Mouse (Mus musculus) hematopoietic stem cell, adult 5-6 weeks (primary cell): ENCODE results near the gene Gabrb3. TPM values are rescaled to one million over a fixed set of nuclear protein-coding genes. Genes with fewer than 3 reads are reported as not detected.
A peak's percentile ranks its signal among the peaks of the same experiment; 100 is the strongest.

Experiments used
- ATAC-seq, 2 experiments: fragments of 125-278 bp in 1 of 2; replicated peaks in 1 of 2; 2 replicates each; pipeline ENCODE4 v1.8.0; 2016 to 2017; ENCODE audit warnings: inconsistent platforms in 2 of 2, mild to moderate bottlenecking in 2 of 2, moderate number of reproducible peaks in 2 of 2, low read depth in 1 of 2, moderate TSS enrichment in 1 of 2; ENCODE audit not compliant: low FRiP score in 2 of 2, poor library complexity in 2 of 2, severe bottlenecking in 2 of 2, insufficient read depth in 1 of 2, low TSS enrichment in 1 of 2
- total RNA-seq: library from RNA; stranded (forward); fragments of 172-1452, 232-1000 nt; gene quantifications from 2 replicates; pipeline ENCODE4 v1.2.3, GENCODE M21; 2017

Gabrb3 gene
- total RNA-seq, 1 experiment from 2014 or later: not detected

DNA sequence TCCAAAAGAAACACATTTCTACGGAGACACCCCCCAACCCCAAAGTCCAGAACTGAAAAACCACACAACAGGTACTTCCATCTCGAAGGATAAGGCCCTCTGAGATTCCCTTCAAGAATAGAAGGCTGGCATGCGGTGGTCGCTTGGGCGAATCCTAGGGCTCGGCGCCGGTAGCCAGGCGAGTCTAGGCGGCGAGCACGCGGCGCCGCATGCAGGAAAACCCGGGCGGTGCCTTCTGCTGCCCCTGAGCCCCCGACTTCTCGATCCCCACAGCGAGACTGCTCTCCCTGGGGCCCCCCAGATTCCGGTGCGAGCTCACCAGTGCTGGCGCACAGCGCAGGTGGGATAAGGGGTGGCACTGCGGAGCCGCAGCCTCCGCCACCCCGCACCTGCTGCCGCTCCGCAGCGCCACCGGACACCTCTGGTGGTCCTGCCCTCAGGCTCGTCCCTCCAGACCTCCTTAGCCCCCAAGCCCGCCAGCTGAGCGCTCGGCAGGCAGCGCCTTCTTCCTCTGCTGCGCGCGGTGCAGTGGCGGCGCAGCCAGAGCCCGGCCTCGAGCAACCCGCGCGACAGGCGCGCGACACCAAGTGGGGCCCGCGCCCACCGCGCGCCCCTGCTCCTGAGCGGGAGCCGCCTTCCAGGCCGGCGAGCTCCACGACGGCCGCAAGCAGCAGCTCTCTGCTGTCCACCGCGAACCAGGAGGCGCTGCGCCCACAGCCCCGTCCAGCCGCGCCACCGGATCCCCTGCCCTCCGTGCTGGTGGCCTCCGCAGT lies 89.6 kb downstream of the Gabrb3 start:
- no peak for ATAC-seq

GRCm38 (mm10) chr7:57509681-57510141 lies 90.2 kb downstream of the Gabrb3 start, which contains the start of gene Gabra5:
Gene Gabra5, minus strand, starts transcription at chr7:57510059.
- no peak for ATAC-seq

- ATAC-seq: no peak
Measured at GRCm38 (mm10) chr7:57512955-57513354, 93.5 kb downstream of the Gabrb3 start.

GRCm38 (mm10) chr7:57529451-57529850 lies 110.0 kb downstream of the Gabrb3 start:
- no peak for ATAC-seq

GRCm38 (mm10) chr7:57529954-57530353 lies 110.5 kb downstream of the Gabrb3 start:
- ATAC-seq: no peak

DNA sequence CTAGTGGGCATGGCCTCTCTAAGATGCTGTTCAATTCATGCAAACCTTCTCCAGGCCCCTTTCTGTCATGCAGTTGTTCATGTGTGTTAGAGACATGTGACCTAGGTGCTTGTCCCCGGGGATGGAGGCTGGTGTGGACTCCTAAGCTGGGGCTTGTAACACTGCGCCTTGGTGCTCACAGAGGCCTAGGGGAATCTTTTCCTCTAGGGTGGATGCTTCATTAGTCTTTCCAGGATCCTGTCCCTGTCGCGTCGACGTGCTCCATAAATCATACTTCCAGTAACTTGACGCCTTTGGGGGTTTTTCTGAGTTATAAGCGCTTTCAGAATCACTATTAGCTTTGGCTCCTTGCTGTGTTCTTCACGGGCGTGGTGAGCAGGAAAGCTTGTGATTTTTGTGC lies 113.2 kb downstream of the Gabrb3 start:
- ATAC-seq: no peak

DNA sequence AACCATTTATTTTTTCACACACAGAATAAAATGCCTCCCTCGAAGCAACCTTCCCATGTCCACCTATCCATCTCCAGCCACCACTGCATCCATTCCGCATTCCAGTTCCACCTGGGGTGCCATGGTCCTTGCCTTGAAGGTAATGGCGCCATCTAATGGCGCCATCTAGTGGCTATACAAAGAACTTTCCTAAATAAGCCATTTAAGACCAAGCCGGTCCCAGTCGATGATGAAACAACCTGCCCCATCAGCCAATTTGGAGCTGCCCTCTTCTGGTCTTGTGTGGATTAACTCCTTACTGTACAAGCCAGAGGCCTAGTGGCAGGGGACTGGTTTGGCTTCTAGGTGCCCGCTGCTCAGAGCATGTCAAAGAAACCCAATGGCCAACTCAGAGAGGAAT lies 119.1 kb downstream of the Gabrb3 start:
- ATAC-seq: no peak

- no peak for ATAC-seq
Measured at GRCm38 (mm10) chr7:57560732-57561436, 141.4 kb downstream of the Gabrb3 start.

DNA sequence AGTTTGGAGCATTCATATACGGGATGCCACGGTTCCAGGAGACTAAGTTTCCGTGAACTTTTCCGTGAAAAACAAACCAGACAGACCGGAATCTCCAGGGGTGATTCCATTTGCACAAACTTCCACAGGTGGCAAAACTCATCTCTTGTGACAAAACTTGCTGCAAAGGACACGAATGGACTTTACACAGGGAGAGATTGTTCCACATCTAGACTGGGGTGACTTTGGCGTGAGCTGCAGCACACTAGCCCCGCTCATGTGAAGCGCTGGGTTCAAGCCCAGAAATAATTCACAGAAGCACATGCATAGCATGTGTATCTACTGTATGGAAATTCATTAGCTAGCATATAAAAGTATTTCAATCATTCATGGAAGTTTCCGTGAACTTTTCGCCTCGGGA lies 144.9 kb downstream of the Gabrb3 start:
- ATAC-seq: no peak

DNA sequence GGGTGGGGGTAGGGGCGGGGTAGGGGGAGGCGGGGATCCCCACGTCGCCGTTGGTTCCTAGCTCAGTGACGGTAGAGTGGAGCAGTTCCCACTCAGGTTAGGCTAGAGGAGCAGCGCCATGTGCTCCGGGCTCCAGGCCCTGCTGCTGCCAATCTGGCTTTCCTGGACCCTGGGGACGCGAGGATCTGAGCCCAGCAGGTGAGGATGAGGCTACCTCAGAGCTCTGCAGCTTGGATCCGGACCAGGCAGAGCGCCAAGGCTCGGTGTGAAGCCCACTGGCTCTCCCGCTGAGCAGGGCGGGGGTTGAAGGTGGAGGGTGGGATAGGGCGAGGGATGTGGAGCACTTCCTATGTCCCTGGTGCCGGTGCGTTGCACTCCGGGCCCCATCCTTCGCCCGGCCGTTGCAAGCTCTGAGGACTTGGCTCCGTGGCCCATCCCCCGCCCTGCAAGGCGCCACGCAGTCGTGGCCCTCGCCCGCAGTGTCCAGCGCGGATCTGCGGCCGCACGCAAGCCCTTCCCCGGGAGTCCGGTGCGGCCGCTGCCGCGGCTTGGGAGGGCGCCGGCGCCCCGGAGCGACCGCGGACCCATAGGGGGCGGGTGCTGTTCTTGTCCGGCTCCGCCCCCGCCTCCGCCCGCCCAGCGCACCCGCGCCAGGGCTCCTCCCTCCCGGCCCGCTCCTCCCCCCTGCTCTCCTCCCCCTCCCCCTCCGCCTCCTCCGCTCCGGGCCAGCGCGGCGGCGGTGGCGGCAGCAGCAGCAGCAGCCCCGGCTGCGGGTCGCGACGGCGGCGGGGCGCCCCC lies 171.2 kb downstream of the Gabrb3 start:
- 0 out of 4 replicates have a peak, but pooled peaks of 1 of the 2 experiments have one; percentile 7 for ATAC-seq

DNA sequence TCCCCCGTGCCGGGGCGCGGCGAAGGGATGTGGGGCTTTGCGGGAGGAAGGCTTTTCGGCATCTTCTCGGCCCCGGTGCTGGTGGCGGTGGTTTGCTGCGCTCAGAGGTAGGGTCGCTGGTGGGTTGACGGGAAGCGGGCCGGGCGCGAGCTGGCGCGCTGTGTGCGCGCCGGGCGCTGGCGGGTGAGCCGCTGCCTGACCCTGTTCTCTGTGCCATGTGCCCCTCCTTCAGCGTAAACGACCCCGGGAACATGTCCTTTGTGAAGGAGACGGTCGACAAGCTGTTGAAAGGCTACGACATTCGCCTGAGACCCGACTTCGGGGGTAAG lies 171.7 kb downstream of the Gabrb3 start:
- no peak for ATAC-seq

- peak; percentile 37 to 71; a peak in 2 of 4 replicates for ATAC-seq
Measured at GRCm38 (mm10) chr7:57591578-57592431, 172.3 kb downstream of the Gabrb3 start.

GRCm38 (mm10) chr7:57597341-57597740 lies 177.8 kb downstream of the Gabrb3 start:
- ATAC-seq: no peak

GRCm38 (mm10) chr7:57618697-57619096 lies 199.2 kb downstream of the Gabrb3 start:
- no peak for ATAC-seq

GRCm38 (mm10) chr7:57620036-57620435 lies 200.5 kb downstream of the Gabrb3 start:
- no peak for ATAC-seq

DNA sequence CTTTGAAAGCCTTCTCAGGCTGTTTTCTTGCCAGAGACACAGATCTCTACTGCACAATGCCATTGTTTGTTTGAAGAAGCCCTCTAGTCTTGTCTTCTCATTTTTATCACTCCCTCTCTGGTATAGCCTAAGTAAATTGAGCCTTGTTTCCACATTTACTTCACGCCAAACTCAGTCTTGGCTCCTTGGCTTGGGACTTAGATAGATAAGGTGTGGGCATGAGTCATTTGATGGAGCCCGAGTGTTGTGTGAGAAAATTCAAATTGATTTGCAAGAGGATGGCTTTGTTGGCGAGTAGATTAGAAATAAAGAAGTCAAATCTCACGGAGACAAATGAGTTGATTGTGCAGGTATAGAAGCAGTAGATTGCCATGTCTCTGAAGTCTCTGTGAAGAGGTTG lies 204.2 kb downstream of the Gabrb3 start:
- no peak for ATAC-seq

DNA sequence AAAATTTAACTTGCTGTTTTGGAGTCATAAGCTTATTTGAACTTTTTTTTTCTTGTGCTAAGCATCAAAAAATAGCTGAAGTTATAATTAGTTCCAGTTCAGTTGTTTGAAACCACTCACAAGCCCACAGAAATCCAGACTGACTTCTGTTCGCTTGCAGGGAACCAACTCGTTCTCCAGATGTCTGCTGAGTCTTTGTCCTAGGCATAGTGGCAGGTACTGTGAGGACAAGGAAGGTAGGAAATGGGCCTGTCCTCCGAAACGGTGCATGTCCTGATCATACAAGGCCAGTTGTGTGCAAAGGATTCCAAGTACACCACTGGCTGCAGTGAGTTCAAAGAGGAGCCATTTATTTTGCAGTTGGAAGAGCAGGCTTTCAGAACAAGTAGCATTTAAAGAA lies 215.5 kb downstream of the Gabrb3 start:
- no peak for ATAC-seq
